Mouse (Mus musculus): Measurements from ENCODE around the gene Aco2.

- TF ChIP-seq POLR2A (IDR thresholded peaks at IDR 0.05; ENCODE audit: borderline replicate concordance, insufficient read depth, low read length) (no peak), CTCF (IDR thresholded peaks at IDR 0.05; ENCODE audit: borderline replicate concordance, insufficient read depth, low read depth, low read length) (no peak)
These were observed 11.5 kb upstream of the Aco2 start for GRCm38 (mm10) chr15:81860471-81861135.
